11 mouse cellular contexts compared by ENCODE assay signal in genomic region chr13:17992009-17992408, GRCm38 (mm10). TPM values are rescaled to one million over a fixed set of nuclear protein-coding genes. Genes with fewer than 3 reads are reported as not detected.
DNase-seq lines count a peak whose midpoint lies in the region; ATAC-seq and TF ChIP-seq lines count a peak whose summit lies in the region.
"Had no signal": no experiment of that assay in that cellular context is flagged by ENCODE, and none has a peak within 500 bp of the region (broad histone marks: within the 10 kb centered on the region; RNA-seq: fewer than 3 reads in every experiment).

No protein-coding gene starts in this region.

- peaks cover 3% of the 10 kb centered on the region; the same call in 1 of the 2 replicates for H3K36me3 ChIP-seq in heart, embryonic 11.5 days (ENCODE audit: control insufficient read depth, insufficient read depth, low read length)
- H3K36me3 ChIP-seq in ES-E14 (ENCODE audit: control insufficient read depth, insufficient read depth, low read length, poor library complexity, severe bottlenecking) (peaks cover 6% of the 10 kb centered on the region; the same call in 1 of the 2 replicates), macrophage (ENCODE audit: inconsistent target) (peaks cover 10% of the 10 kb centered on the region)
- peaks cover 28% of the 10 kb centered on the region for H3K36me3 ChIP-seq in hindbrain, embryonic 10.5 days

- peaks cover 3% of the 10 kb centered on the region for H3K4me1 ChIP-seq in heart, embryonic 11.5 days (ENCODE audit: control insufficient read depth, insufficient read depth, low read length)
- H3K4me1 ChIP-seq in ES-E14 (ENCODE audit: control insufficient read depth in 2 of 2, insufficient read depth in 2 of 2, low read length in 2 of 2, poor library complexity in 1 of 2) = no peaks in the 10 kb centered on the region
- peaks cover 14% of the 10 kb centered on the region for H3K4me1 ChIP-seq in hindbrain, embryonic 10.5 days (replicated peaks)

- 31% methylated on average over 4 of the region's 4 CpGs for WGBS in heart, embryonic 11.5 days (ENCODE audit: insufficient replicate concordance)
- WGBS in hindbrain, embryonic 10.5 days = 81% methylated on average over 4 of the region's 4 CpGs
- WGBS in macrophage (ENCODE audit: missing documents) = 67% methylated on average over 4 of the region's 4 CpGs

- peaks cover 12% of the 10 kb centered on the region for H3K79me2 ChIP-seq in macrophage (ENCODE audit: inconsistent target)

- H3K9me3 ChIP-seq in heart, embryonic 11.5 days (replicated peaks; ENCODE audit: control insufficient read depth, low read length) = no peaks in the 10 kb centered on the region
- no peaks in the 10 kb centered on the region for H3K9me3 ChIP-seq in ES-E14 (ENCODE audit: control insufficient read depth, insufficient read depth, low read depth, low read length)
- H3K9me3 ChIP-seq in hindbrain, embryonic 10.5 days = no peaks in the 10 kb centered on the region

- no peak for DNase-seq in heart, adult 11 months
- no peak for DNase-seq in ES-E14 (ENCODE audit: low read depth, low spot score)
- no peak for DNase-seq in hindbrain, embryonic 10.5 days (ENCODE audit: low spot score)
- DNase-seq in cerebellum, adult 18-20 months = no peak
- DNase-seq in layer of hippocampus, postnatal 36 days = no peak
- DNase-seq in frontal cortex, postnatal 36 days (ENCODE audit: low spot score in 2 of 2) = no peak
- DNase-seq: adrenal gland, postnatal 10 days; B cell, adult 2 months; kidney, postnatal 4 days had no signal

- H3K9ac ChIP-seq in heart, embryonic 11.5 days (ENCODE audit: low read depth, low read length) = 0 out of 2 replicates have a peak overlapping the region, but pooled peaks have one; percentile 28
- H3K9ac ChIP-seq in ES-E14 (ENCODE audit: insufficient read depth, low read depth, low read length, poor library complexity, severe bottlenecking) = no peak overlapping the region; the same call in 1 of the 2 replicates

- no peak for ATAC-seq in heart, embryonic 11.5 days (replicated peaks; ENCODE audit: insufficient number of reproducible peaks, low FRiP score, low TSS enrichment)

- H3K4me3 ChIP-seq in heart, embryonic 11.5 days (ENCODE audit: low read depth, low read length) = peak overlapping the region; percentile 61
- peak overlapping the region; percentile 4 to 94; a peak in 3 of 4 replicates for H3K4me3 ChIP-seq in ES-E14 (ENCODE audit: insufficient read depth in 1 of 2, low read depth in 1 of 2, low read length in 2 of 2, poor library complexity in 1 of 2, severe bottlenecking in 1 of 2)
- H3K4me3 ChIP-seq in hindbrain, embryonic 10.5 days = peak overlapping the region; percentile 86
- H3K4me3 ChIP-seq in macrophage (ENCODE audit: inconsistent target) = peak overlapping the region; percentile 89

- peak overlapping the region; percentile 69 for H3K4me2 ChIP-seq in heart, embryonic 11.5 days

- H3K27ac ChIP-seq in heart, embryonic 11.5 days (ENCODE audit: low read depth, low read length) = peak overlapping the region; percentile 79; the same call in 1 of the 2 replicates
- H3K27ac ChIP-seq in ES-E14 (ENCODE audit: insufficient read depth, low read depth, low read length, poor library complexity, severe bottlenecking) = no peak overlapping the region
- no peak overlapping the region for H3K27ac ChIP-seq in hindbrain, embryonic 10.5 days
- H3K27ac ChIP-seq in macrophage = no peak overlapping the region

- in situ Hi-C loops in ES-E14 (cut with MboI; ENCODE audit: low sequenced_read_pairs in 2 of 2, unreplicated experiment in 2 of 2) = no loop called here

- no peaks in the 10 kb centered on the region for H3K27me3 ChIP-seq in heart, embryonic 11.5 days (ENCODE audit: control insufficient read depth, insufficient read depth, low read length)
- no peaks in the 10 kb centered on the region for H3K27me3 ChIP-seq in hindbrain, embryonic 10.5 days (ENCODE audit: insufficient read depth, poor library complexity, severe bottlenecking)

TF ChIP-seq in ES-E14, 5 proteins besides CTCF, POLR2A, EP300 and RAD21:
- TF ChIP-seq ZNF384 (IDR thresholded peaks at IDR 0.05; ENCODE audit: low read depth, low read length) (no peak), CHD2 (IDR thresholded peaks at IDR 0.05; ENCODE audit: low read depth, low read length) (no peak), MAFK (IDR thresholded peaks at IDR 0.05; ENCODE audit: insufficient read depth, low read depth, low read length) (no peak), ZC3H11A (IDR thresholded peaks at IDR 0.05; ENCODE audit: borderline replicate concordance, low read depth, low read length) (no peak), HCFC1 (IDR thresholded peaks at IDR 0.05; ENCODE audit: borderline replicate concordance, insufficient read depth, low read length) (no peak)

RNA-seq across cellular contexts. Expression of gene Yae1d1, which starts 1.1 kb away (rescaled TPM):
- polyA plus RNA-seq in heart, embryonic 11.5 days (2014; fragmentation: Nextera tagmentation; extraction: Ambion mirVana) = 79.8 and 85.2 TPM in 2 replicates
- total RNA-seq in ES-E14 (2012; rRNA removed) = 37.1 and 39.9 TPM in 2 replicates
- 84.9 and 94.3 TPM in 2 replicates for polyA plus RNA-seq in hindbrain, embryonic 10.5 days (2016; fragmentation: Nextera tagmentation; extraction: Ambion mirVana)
- total RNA-seq in macrophage (2018; cell fraction: chromatin; rRNA removed) = 10 to 100 TPM in 17 of 26 experiments, 1 to 10 TPM in 9; 5.3 to 38.7 (median 11.8) TPM
- total RNA-seq in macrophage (2018; cell fraction: cytosol; rRNA removed) = 10 to 100 TPM in 23 of 26 experiments, 1 to 10 TPM in 3; 6.4 to 16.7 (median 14.1) TPM
- 10 to 100 TPM in 16 of 26 experiments, 1 to 10 TPM in 10; 5.4 to 35.8 (median 11.0) TPM for total RNA-seq in macrophage (2018; cell fraction: nucleus; rRNA removed)
- polyA plus RNA-seq in macrophage (2018) = 11.1 to 26.5 TPM (median 20.0 TPM) in 3 replicates
- 10 to 100 TPM; 23.2 to 24.0 TPM for total RNA-seq in layer of hippocampus, postnatal 36 days (2021)

RNA-seq across cellular contexts. Expression of gene Rala, which starts 48.0 kb away (rescaled TPM):
- 85.4 and 89.9 TPM in 2 replicates for polyA plus RNA-seq in heart, embryonic 11.5 days (2014; fragmentation: Nextera tagmentation; extraction: Ambion mirVana)
- total RNA-seq in ES-E14 (2012; rRNA removed) = 56.4 and 69.1 TPM in 2 replicates
- 128 and 129 TPM in 2 replicates for polyA plus RNA-seq in hindbrain, embryonic 10.5 days (2016; fragmentation: Nextera tagmentation; extraction: Ambion mirVana)
- 10 to 100 TPM in 25 of 26 experiments, 1 to 10 TPM in 1; 7.9 to 33.8 (median 17.9) TPM for total RNA-seq in macrophage (2018; cell fraction: chromatin; rRNA removed)
- 10 to 100 TPM; 40.1 to 64.5 (median 50.7) TPM for total RNA-seq in macrophage (2018; cell fraction: cytosol; rRNA removed)
- 10 to 100 TPM; 13.9 to 44.4 (median 28.6) TPM for total RNA-seq in macrophage (2018; cell fraction: nucleus; rRNA removed)
- 36.3 to 69.1 TPM (median 40.8 TPM) in 3 replicates for polyA plus RNA-seq in macrophage (2018)
- total RNA-seq in layer of hippocampus, postnatal 36 days (2021) = 10 to 100 TPM; 63.4 to 64.5 TPM
